Mouse (Mus musculus) cortical plate, adult 2 months (tissue): ENCODE results near the gene Zfp654.

ENCODE experiments used
- CTCF ChIP-seq: fragments of 200-500 bp; IDR thresholded peaks from 2 replicates; pipeline ENCODE4 v1.5.1; 2011; ENCODE audit warnings: mild to moderate bottlenecking, control low read depth, low read length; ENCODE audit not compliant: insufficient read depth; ENCODE audit errors: extremely low read depth
- POLR2A ChIP-seq: fragments of 200-500 bp; IDR thresholded peaks from 2 replicates; pipeline ENCODE4 v1.6.1; 2011; ENCODE audit warnings: mild to moderate bottlenecking, low read length, control low read depth; ENCODE audit not compliant: insufficient read depth; ENCODE audit errors: extremely low read depth

- TF ChIP-seq CTCF (no peak), POLR2A (no peak)
Observed at GRCm38 (mm10) chr16:64789706-64790105, 61.7 kb downstream of the Zfp654 start.
